Mouse (Mus musculus): ENCODE data around the gene Cd59b.

GRCm38 (mm10) chr2:104114898-104115297 is 45.2 kb downstream of the Cd59b start:
- TF ChIP-seq GATA1 (IDR thresholded peaks at IDR 0.05; ENCODE audit: borderline replicate concordance, low read length), result no peak
- TF ChIP-seq FLI1 (IDR thresholded peaks at IDR 0.05; ENCODE audit: low read length), result no peak

Data from megakaryocyte, embryonic 14.5 days (primary cell).